Mouse (Mus musculus) neutrophil, adult 5-6 weeks (primary cell): ENCODE results near the gene Pde4dip. TPM values are rescaled to one million over a fixed set of nuclear protein-coding genes. Genes with fewer than 3 reads are reported as not detected.

Experiments
- ATAC-seq: fragments of 151-379, 151-347 bp; 2 replicates; pipeline ENCODE4 v1.8.0; 2017; ENCODE audit warnings: mild to moderate bottlenecking, moderate TSS enrichment; ENCODE audit not compliant: insufficient number of reproducible peaks, poor library complexity, low FRiP score, severe bottlenecking; ENCODE audit errors: extremely low read depth
- total RNA-seq: library from RNA; stranded (forward); fragments of 200-1000 nt; gene quantifications from 2 replicates; pipeline ENCODE4 v1.2.3, GENCODE M21; 2017

The Pde4dip gene
- total RNA-seq, 1 experiment from 2014 or later: 16.8 TPM

DNA sequence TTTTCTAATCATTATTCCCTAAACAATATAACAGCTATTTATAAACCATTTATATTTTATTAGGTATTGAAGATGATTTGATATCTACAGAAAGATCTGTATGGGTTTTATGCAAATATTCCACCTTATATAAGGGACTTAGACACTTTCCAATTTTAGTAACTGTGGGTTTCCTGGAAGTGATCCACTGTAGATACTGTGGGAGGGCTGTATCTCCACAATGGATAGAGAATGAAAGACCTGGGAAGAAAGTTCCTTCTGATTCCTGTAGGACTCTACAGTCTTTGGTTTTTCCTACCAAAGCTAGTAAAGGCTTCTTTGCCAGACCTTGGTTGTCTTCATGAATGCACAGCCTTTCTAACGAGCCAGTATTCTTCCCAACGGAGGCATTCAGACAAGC is 21.2 kb upstream of the Pde4dip start:
- no peak for ATAC-seq

DNA sequence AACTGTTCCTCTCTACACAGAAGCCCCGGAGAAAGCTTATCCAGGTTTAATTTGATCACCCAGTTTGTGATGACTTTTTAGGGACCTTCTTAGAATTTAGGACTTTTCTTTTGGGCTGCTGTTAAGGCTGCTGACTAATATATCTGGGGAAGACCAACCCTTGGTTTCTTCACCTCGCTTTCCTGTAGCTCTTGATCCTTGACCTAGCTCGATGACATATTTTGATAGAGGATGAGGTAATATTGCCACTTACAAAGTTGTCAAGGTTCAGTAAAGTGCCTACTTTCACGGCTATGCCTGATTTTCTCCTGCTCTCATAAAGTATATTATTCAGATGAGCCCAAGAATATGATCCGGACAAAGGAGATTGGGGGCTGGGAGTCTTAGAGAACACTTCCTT is 13.1 kb upstream of the Pde4dip start:
- no peak for ATAC-seq

DNA sequence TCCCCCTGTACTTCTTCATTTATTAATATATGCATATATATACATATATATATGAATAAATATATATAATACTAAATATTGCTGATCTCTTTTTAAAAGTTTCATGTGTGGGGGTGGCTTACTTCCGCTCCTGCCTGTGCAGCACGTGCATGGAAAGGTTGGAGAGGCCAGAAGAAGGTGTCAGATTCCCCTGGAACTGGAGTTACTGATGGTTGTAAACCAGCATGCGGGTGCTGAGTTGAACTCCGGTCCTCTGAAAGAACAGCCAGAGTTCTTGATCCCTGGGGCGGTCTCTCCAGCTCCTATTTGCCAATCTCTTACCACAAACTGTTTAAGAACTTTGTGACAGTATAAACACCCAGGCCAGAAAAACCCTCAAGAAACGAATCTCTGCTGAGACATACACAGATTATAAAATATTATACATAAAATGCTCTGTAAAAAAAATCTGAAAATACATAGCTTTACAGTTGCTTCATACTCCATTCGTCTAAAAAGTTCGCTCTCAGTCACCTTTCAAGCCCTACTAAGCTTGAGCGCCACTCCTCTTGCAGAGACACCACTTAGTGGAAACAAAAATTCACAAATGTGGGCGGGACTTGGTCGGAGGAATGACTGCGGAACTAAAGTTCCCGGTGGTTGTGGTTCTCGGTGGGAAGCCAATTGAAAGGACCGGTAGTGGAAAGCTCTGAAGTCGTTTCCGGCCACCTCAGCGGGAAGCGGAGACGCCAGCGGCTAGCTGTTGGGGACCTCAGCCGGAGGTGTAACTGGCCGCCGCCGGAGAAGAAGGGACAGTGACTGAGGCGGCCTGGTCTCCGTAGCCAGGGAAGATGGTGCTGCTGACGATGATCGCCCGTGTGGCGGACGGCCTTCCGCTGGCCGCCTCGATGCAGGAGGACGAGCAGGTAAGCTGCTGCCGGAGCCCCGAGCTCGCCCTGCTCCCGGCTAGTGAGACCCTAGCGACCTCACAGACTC is 12.3 kb upstream of the Pde4dip start, which contains the start of gene Sec22b:
Gene Sec22b (plus strand): TSS at position 675 of the 975 bp plus-strand sequence.
- ATAC-seq: peak; percentile 96

DNA sequence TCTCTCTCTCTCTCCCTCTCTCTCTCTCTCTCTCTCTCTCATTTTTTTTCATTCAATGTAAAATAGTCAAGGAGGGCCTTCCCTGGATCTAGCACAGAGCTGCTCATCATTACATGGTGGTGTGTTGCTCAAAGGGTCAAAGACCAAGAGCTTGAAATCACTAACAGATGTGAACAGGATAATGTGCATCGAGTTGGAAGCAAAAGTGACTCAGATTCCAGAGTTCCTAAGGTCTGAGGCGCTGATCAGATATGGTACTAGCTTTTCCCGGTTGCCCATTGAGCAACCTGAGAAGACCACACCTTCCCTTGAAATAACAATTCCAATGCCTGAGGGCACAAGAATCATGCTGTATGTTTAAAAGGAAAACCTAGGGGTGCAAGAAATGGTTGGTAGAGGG is 9.9 kb upstream of the Pde4dip start:
- no peak for ATAC-seq

DNA sequence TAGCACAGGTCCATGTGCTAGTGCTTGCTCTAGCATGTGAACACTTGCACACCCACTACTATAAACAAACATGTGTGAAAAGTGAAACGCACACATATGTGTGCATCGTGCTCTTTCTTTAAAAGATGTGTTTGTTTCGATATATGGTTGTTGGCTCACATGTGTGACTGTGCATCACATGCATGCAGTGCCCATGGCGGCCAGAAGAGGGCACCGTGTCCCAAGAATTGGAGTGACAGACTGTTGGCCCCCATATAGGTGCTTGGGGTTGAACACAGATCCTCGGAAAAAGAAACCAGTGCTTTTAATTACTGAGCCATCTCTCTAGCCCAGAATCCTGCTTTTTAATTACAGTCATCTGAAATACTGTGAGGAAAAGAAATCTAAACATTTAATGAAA is 6.2 kb upstream of the Pde4dip start:
- ATAC-seq: no peak

DNA sequence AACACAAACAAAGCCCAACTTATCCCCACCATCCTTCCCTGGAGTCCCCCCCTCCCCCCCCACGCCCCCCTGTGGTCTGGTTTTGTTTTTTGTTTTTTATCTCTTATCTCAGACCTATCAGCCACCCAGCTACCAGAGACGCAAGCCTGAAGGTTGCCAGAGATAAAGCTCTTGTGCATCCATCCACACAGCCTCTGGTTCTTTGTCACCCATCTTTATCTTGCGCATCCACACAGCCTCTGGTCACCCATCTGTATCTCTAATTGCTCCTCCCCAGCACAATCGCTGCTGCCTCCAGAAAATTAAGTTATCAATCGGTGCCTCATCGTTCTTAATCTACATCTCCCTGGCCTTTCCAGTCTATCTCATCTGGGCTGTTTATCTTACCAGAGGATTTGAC is 1.7 kb upstream of the Pde4dip start:
- ATAC-seq: no peak

DNA sequence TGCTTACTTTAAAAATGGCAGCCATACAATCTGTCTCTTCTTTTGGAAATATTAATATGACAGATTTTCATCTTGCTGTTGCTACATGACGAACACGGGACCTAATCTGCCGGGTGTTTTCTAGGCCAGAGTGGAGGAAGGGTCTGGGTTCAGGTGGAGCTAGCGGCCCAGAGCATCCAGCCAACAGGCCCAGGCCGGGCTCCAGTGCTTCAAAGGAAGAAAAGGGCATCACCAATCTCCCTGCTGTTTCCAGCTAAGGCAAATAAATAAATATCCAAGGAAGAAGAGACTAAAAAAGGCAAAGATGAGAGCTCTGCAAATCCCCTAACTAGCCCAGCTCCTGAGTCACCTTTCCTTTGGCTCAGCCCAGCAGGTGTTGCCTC is 731 bp downstream of the Pde4dip start:
- ATAC-seq: no peak

DNA sequence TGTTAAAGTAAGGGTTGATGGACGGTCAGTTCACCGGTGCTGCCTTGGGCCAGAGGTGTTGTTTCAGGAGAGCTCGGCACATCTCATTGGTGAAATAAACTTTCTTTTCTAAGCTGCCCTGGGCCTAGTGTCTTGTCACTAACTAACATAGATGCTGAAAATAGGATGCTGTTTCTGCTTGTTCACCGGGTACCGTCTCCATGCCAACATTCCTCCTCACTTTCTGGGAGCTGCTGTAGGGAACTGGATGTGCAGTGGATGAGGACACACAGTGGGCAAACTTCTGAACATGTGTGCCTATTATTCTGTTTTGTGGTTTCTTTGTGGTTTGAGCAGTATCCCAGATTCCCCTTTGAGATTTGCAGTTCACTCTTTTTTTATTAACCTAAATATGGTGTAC is 6.9 kb downstream of the Pde4dip start:
- no peak for ATAC-seq

DNA sequence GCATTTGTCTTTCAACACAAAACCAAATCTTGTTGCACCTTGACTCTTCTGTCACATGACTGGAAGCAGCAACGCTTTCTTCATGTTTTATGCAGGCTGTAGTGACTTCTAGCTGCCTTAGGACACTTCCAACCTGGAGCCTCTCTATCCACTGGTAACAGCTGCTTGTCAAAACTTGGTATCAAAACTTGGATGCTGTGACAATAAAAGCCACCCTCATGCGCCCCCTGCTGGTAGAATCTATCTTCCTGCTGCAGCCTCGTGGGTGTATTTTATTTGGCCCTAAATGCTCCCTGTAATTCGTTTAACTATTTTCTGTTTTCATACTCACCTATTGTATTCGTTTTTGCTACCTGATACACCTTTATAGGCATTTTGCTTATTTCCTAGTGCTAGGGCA is 9.3 kb downstream of the Pde4dip start:
- ATAC-seq: peak; percentile 44; the same call in 1 of the 2 replicates

DNA sequence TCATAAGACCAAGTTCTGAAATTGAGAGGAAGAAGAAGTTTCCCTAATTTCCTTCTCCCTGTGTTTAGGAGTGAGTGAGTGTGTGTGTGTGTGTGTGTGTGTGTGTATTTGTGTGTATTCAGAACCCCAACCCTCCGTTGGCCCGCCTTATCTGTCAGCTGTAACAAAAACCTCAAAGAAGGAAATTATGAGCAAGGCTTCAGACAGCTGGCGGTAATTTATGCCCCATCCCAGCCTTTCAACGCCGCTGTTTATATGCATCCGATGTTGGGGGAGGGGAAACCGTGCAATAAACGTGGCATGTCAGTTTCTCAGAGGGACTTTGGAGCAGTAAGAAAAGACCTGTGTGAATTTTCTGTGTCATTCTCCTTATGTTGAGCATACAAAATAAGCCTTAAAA is 12.2 kb downstream of the Pde4dip start:
- ATAC-seq: no peak

DNA sequence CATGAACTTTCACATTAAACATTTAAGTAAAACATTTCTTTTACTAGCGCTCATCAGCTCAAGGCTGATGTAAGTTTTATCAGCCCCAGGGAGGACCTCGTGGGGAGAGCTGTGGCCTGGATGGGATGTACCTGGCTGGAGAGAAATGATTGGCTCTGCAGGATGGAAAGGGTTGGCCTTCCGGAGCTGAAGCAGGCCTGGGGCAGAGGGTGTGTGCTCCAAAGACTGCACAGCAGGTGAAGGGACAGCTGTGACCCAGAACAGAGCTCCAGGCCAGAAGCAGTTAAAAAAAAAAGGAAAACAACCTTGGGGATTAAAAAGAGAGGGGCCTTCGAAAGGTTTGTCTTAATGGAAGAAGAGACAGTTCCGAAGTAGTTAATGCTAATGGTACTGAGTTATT is 13.7 kb downstream of the Pde4dip start:
- no peak for ATAC-seq

DNA sequence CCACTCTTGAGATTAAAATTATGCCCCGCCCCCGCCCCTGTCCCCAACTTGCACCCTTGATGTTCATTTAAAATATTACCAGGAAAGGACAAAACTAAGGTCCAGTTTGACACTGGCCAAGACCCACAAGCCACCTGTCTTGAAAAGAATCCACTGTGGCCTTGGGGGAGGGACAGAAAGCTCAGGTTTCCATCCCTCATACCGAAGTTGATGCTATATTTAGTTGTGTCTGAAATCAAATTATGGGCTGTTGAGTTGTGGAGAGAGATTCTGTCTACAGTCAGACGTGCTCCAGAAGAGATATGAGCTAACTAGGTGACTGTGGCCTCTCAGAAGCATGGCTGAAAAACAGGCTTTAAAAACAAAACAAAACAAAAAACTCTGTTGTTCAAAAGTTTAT is 18.8 kb downstream of the Pde4dip start:
- ATAC-seq: no peak

DNA sequence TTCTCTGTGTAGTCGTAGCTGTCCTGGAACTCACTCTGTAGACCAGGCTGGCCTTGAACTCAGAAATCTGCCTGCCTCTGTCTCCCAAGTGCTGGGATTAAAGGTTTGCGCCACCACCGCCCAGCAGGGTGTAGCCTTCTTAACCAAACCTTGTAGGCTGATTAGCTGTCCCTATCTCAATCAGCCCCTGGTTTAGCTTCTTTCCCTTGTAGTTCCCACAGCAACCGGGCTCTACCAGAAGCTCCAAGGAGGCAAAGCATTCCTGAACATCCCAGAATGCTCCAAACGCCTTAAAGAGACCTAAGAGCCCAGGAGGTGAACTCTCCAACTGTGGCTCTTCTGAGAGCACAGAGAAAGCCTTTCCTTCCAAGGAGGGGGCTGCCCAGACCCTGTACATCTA is 19.8 kb downstream of the Pde4dip start:
- no peak for ATAC-seq

DNA sequence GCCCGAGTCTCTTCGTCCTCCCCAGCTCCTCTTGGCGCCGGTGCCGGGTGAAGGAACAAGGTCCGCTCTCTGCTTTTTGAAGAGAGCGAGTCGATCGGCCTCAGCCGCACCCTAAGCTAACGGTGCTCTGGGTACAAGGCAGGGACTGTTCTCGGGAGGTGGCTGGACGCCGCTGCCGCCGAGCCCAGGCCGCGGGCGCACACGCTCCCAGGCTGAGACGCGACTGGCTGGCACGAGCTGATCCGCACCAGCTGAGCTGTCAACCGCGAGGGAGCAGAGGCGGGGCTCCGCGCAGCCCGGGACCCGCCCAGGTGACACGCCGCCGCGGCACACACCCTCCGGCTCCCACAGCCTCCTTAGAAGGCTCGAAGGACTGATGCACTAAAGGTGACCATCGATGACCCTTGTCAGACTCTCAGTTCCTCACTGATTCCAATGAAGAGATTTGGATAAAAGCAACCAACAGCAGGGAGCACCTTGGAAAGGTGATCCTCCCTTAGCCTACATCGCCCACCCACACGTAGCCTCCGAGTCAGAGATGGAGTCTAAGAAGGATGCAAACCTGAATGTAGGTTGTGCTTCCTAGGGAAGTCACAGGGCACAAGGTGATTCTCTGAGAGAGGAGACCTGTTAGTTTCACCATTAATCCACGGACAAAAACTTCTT is 20.4 kb downstream of the Pde4dip start:
- peak; percentile 19; the same call in 1 of the 2 replicates for ATAC-seq

DNA sequence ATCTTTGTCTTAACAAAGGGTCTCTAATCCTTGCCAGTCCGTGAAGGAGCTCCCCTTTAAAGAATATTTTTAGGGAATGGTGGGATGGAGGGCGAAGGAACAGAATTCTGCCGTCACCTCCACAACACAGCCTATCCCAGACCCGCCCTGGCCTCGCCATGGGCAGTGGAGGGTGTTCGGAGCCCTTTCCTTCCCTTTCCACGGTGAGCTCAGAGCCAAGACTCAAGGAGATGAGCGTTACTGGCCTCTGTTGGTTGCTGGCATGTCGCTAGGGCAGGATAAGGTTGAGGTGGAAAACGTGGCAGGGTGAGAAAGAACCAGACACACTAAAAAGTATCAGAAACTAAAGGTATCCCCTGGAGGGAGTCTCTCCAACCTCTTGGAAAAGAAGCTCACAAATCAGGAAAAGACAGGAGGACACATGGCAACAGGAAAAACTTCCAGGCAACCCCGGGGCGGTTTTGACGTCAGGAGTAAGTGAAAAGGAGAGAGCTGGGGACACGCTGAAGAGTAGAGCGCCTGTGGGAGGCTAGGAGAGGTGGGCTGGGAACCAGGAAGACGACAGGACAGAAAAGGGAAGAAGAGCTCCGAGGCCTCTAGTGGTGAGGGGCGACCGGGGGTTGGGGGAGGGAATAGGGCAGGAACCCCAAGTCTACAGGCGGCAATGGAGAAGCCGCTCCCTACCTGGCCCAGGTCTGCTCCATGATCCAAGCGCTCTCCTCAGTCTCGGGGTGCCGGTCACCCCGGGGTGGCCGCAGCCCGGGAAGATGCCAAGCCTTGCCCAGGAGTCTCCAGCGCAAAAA is 21.1 kb downstream of the Pde4dip start:
- ATAC-seq: no peak

DNA sequence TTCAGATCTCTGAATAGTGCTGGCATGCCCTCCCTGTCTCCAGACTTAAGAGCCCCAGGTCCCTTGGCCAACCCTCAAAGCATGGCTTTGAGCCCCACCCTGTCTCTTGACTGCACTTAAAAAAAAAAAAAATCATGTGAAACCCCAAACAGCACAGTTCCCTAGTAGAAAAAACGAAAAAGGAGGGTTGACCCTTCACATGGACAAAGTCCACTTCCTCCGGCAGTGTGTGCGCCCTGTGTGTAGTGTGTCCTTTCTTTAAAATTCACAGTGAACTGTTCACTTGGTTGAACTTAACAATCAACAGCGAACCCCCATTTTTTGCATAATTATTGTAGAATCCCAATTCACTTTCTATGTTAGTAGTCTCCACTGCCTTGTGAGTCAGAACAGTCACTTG is 21.8 kb downstream of the Pde4dip start:
- no peak for ATAC-seq

DNA sequence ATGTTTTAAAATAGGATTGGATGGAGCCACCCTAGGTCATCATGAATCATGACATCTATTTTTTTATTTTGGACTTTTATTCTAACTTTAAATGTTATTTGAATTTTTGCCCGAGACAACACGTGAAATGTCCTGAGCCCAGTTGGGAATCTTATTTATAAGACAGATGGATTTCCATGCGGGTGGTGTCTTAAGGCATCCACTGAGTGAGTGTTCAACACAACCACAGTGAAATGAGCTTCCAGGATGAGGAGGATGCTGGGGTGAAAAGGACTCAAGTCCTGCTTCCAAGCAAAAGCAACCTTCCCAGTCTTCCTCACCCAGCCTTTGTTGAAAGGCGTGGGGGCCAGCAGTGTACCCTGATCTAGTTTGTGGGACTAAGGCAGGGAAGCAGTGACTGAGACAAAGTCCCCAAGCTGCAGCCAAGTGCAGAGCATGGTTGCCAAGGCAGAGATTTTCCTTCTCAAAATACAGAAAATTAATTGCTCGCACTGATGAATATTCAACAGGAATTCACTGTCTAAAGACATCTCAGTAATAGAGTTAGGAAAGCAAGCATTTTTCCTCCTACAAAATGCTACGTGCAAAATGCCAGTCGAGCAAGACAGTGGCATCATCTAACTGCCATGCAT is 27.6 kb downstream of the Pde4dip start:
- ATAC-seq: no peak

DNA sequence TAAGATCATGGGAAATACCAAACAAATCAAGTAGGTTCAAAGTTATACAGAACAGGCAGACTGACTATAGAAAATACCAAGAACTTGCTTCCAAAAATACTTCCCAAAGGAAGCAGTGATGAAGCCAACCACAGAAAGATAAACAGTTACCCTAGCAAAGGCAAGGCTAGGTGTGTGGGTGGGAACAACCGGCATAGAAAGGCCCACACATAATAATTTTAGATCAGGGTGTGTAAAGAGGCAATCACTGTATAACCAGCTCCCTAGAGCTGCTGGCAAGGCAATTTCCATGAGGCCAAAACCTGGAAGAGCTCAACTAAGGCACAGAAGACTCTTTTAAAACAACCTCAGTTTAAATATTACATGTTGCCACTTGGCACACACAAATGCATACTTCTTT is 29.1 kb downstream of the Pde4dip start:
- ATAC-seq: no peak
